Mouse (Mus musculus) kidney, embryonic 15.5 days (tissue): ENCODE measurements at regions not wholly inside any gene's neighbourhood (a gene's known extent, or its start where the extent isn't known, plus 50 kb on each side); places are given as distances from the start of the nearest gene placed in this dataset.

ENCODE experiments used
- ATAC-seq: fragments of 200-750 bp; cut with Nextera tagmentation; replicated peaks from 2 replicates; pipeline ENCODE4 v1.8.0; 2017; ENCODE audit warnings: moderate TSS enrichment; ENCODE audit not compliant: low FRiP score
- H3K27ac ChIP-seq: fragments of 300-500 bp; sonication (generic); 2 replicates; pipeline ENCODE4 v1.5.1; 2015; ENCODE audit warnings: mild to moderate bottlenecking, inconsistent platforms
- H3K27me3 ChIP-seq: fragments of 300-500 bp; sonication (generic); 2 replicates; pipeline ENCODE4 v1.6.1; 2015; ENCODE audit warnings: inconsistent platforms
- H3K36me3 ChIP-seq: fragments of 300-500 bp; sonication (generic); 2 replicates; pipeline ENCODE4 v1.6.1; 2015; ENCODE audit warnings: inconsistent platforms
- H3K4me1 ChIP-seq: fragments of 300-500 bp; sonication (generic); 2 replicates; pipeline ENCODE4 v1.6.1; 2015; ENCODE audit warnings: inconsistent platforms
- H3K4me2 ChIP-seq: fragments of 300-500 bp; sonication (generic); 2 replicates; pipeline ENCODE4 v1.6.1; 2015; ENCODE audit warnings: moderate library complexity, mild to moderate bottlenecking, inconsistent platforms
- H3K4me3 ChIP-seq: fragments of 300-500 bp; sonication (generic); replicated peaks from 2 replicates; pipeline ENCODE4 v1.5.1; 2015; ENCODE audit warnings: mild to moderate bottlenecking, inconsistent platforms
- H3K9ac ChIP-seq: fragments of 300-500 bp; sonication (generic); 2 replicates; pipeline ENCODE4 v1.6.1; 2015; ENCODE audit warnings: mild to moderate bottlenecking, inconsistent platforms
- H3K9me3 ChIP-seq: fragments of 300-500 bp; sonication (generic); replicated peaks from 2 replicates; pipeline ENCODE4 v1.6.1; 2016; ENCODE audit warnings: inconsistent platforms
- WGBS: fragments of 180-500 bp; shearing (Covaris S2); methylation state at CpG from one replicate; pipeline ENCODE4 v1.1.7; 2015; ENCODE audit warnings: mixed read lengths; 5-methylcytosine and 5-hydroxymethylcytosine counted together

- 49% methylated on average over 10 of the region's 10 CpGs for WGBS
- Histone ChIP-seq H3K4me2 (no peak overlapping the region), H3K4me1 (no peaks in the 10 kb centered on the region), H3K36me3 (no peaks in the 10 kb centered on the region), H3K9ac (no peak overlapping the region), H3K9me3 (no peaks in the 10 kb centered on the region), H3K27me3 (no peaks in the 10 kb centered on the region), H3K4me3 (no peak overlapping the region), H3K27ac (no peak overlapping the region)
- no peak for ATAC-seq
These were observed 53.8 kb upstream of the Agap1 start for GRCm38 (mm10) chr1:89400734-89401202.

GRCm38 (mm10) chr1:89402513-89403210 is 51.9 kb upstream of the Agap1 start:
- no peaks in the 10 kb centered on the region for H3K36me3 ChIP-seq
- no peak overlapping the region for H3K9ac ChIP-seq
- H3K27ac ChIP-seq = no peak overlapping the region
- H3K27me3 ChIP-seq = no peaks in the 10 kb centered on the region
- no peaks in the 10 kb centered on the region for H3K9me3 ChIP-seq
- no peak overlapping the region for H3K4me2 ChIP-seq
- H3K4me1 ChIP-seq = no peaks in the 10 kb centered on the region
- no peak overlapping the region for H3K4me3 ChIP-seq
- WGBS = 84% methylated on average over 5 of the region's 5 CpGs
- no peak for ATAC-seq

GRCm38 (mm10) chr1:89403551-89404050 is 51.0 kb upstream of the Agap1 start:
- Histone ChIP-seq H3K27me3 (no peaks in the 10 kb centered on the region), H3K4me2 (no peak overlapping the region), H3K9ac (no peak overlapping the region), H3K27ac (no peak overlapping the region), H3K36me3 (no peaks in the 10 kb centered on the region), H3K4me3 (no peak overlapping the region), H3K4me1 (no peaks in the 10 kb centered on the region), H3K9me3 (no peaks in the 10 kb centered on the region)
- WGBS = 55% methylated on average over 7 of the region's 7 CpGs
- ATAC-seq = no peak
